Mouse (Mus musculus) embryonic facial prominence, embryonic 11.5 days (tissue): ENCODE measurements at regions not wholly inside any gene's neighbourhood (a gene's known extent, or its start where the extent isn't known, plus 50 kb on each side); places are given as distances from the start of the nearest gene placed in this dataset.

ENCODE experiments used
- ATAC-seq: fragments of 200-750 bp; cut with Nextera tagmentation; replicated peaks from 2 replicates; pipeline ENCODE4 v1.8.0; 2017; ENCODE audit warnings: low read depth; ENCODE audit not compliant: insufficient number of reproducible peaks, low FRiP score, low TSS enrichment
- DNase-seq: peaks from one replicate; pipeline ENCODE4 v3.0.0-alpha.2; 2015; ENCODE audit warnings: low spot score
- H3K27ac ChIP-seq: fragments of 300-500 bp; sonication (generic); replicated peaks from 2 replicates; pipeline ENCODE4 v1.5.1; 2014; ENCODE audit warnings: mild to moderate bottlenecking, low read depth, low read length, control low read depth
- H3K27me3 ChIP-seq: fragments of 300-500 bp; sonication (generic); 2 replicates; pipeline ENCODE4 v1.6.1; 2014; ENCODE audit warnings: mild to moderate bottlenecking, low read length, moderate library complexity, mixed read lengths; ENCODE audit not compliant: control insufficient read depth, insufficient read depth
- H3K36me3 ChIP-seq: fragments of 300-500 bp; sonication (generic); replicated peaks from 2 replicates; pipeline ENCODE4 v1.6.1; 2014; ENCODE audit warnings: low read depth, mild to moderate bottlenecking, low read length, moderate library complexity, mixed read lengths; ENCODE audit not compliant: control insufficient read depth, insufficient read depth
- H3K4me1 ChIP-seq: fragments of 300-500 bp; sonication (generic); 2 replicates; pipeline ENCODE4 v1.6.1; 2014; ENCODE audit warnings: low read length, mixed read lengths; ENCODE audit not compliant: control insufficient read depth, insufficient read depth
- H3K4me2 ChIP-seq: fragments of 300-500 bp; sonication (generic); 2 replicates; pipeline ENCODE4 v1.6.1; 2014; ENCODE audit warnings: low read depth, mild to moderate bottlenecking, control low read depth, low read length, moderate library complexity
- H3K4me3 ChIP-seq: fragments of 300-500 bp; sonication (generic); 2 replicates; pipeline ENCODE4 v1.5.1; 2014; ENCODE audit warnings: low read depth, low read length, control low read depth
- H3K9ac ChIP-seq: fragments of 300-500 bp; sonication (generic); replicated peaks from 2 replicates; pipeline ENCODE4 v1.6.1; 2014; ENCODE audit warnings: mild to moderate bottlenecking, control low read depth, low read length
- H3K9me3 ChIP-seq: fragments of 300-500 bp; sonication (generic); replicated peaks from 2 replicates; pipeline ENCODE4 v1.6.1; 2016; ENCODE audit warnings: mild to moderate bottlenecking, low read length, inconsistent platforms, mixed read lengths; ENCODE audit not compliant: control insufficient read depth
- WGBS: fragments of 180-500 bp; shearing (Covaris S2); extraction: QIAGEN DNeasy Blood & Tissue Kit; methylation state at CpG from one replicate; pipeline ENCODE4 v1.1.7; 2014; 5-methylcytosine and 5-hydroxymethylcytosine counted together

GRCm38 (mm10) chr1:143505318-143505717, 135.1 kb upstream of the B3galt2 start:
- 96% methylated on average over 1 of the region's 1 CpGs for WGBS
- H3K27ac ChIP-seq: no peak overlapping the region

GRCm38 (mm10) chr1:143523831-143524521, 116.5 kb upstream of the B3galt2 start:
- Histone ChIP-seq H3K9ac (no peak overlapping the region), H3K4me3 (no peak overlapping the region), H3K4me1 (no peaks in the 10 kb centered on the region), H3K27me3 (no peaks in the 10 kb centered on the region), H3K27ac (no peak overlapping the region), H3K4me2 (no peak overlapping the region), H3K9me3 (no peaks in the 10 kb centered on the region), H3K36me3 (no peaks in the 10 kb centered on the region)
- DNase-seq (no peak), ATAC-seq (no peak)
- 75% methylated on average over 6 of the region's 6 CpGs for WGBS

More at GRCm38 (mm10) chr1:143505318-143505717, 135.1 kb upstream of the B3galt2 start:
- ATAC-seq: no peak
- Histone ChIP-seq H3K27me3 (no peaks in the 10 kb centered on the region), H3K4me1 (no peaks in the 10 kb centered on the region), H3K4me2 (no peak overlapping the region), H3K9me3 (no peaks in the 10 kb centered on the region), H3K36me3 (no peaks in the 10 kb centered on the region), H3K4me3 (no peak overlapping the region), H3K9ac (no peak overlapping the region)
- no peak for DNase-seq

- Histone ChIP-seq H3K4me2 (no peak overlapping the region), H3K9ac (no peak overlapping the region), H3K4me3 (no peak overlapping the region), H3K27ac (no peak overlapping the region), H3K36me3 (no peaks in the 10 kb centered on the region), H3K27me3 (no peaks in the 10 kb centered on the region), H3K9me3 (no peaks in the 10 kb centered on the region), H3K4me1 (no peaks in the 10 kb centered on the region)
- 29% methylated on average over 5 of the region's 5 CpGs for WGBS
- DNase-seq: no peak
- no peak for ATAC-seq
Measured at GRCm38 (mm10) chr1:143524522-143524865, 116.0 kb upstream of the B3galt2 start.

- ATAC-seq: no peak
- no peak overlapping the region for H3K4me3 ChIP-seq
- no peaks in the 10 kb centered on the region for H3K9me3 ChIP-seq
- H3K4me2 ChIP-seq: no peak overlapping the region
- no peak overlapping the region for H3K9ac ChIP-seq
- H3K27ac ChIP-seq: no peak overlapping the region
- WGBS: 95% methylated on average over 2 of the region's 2 CpGs
- DNase-seq: no peak
- no peaks in the 10 kb centered on the region for H3K27me3 ChIP-seq
- H3K36me3 ChIP-seq: no peaks in the 10 kb centered on the region
- H3K4me1 ChIP-seq: no peaks in the 10 kb centered on the region
Measured at GRCm38 (mm10) chr1:143540223-143540622, 100.2 kb upstream of the B3galt2 start.

GRCm38 (mm10) chr1:143540701-143541100, 99.8 kb upstream of the B3galt2 start:
- Histone ChIP-seq H3K9me3 (no peaks in the 10 kb centered on the region), H3K27me3 (no peaks in the 10 kb centered on the region), H3K36me3 (no peaks in the 10 kb centered on the region), H3K27ac (no peak overlapping the region), H3K4me1 (no peaks in the 10 kb centered on the region), H3K9ac (no peak overlapping the region), H3K4me3 (no peak overlapping the region), H3K4me2 (no peak overlapping the region)
- DNase-seq (no peak), ATAC-seq (no peak)
- WGBS: 59% methylated on average over 3 of the region's 3 CpGs
